Mouse (Mus musculus): ENCODE measurements around the gene Glo1. TPM values are rescaled to one million over a fixed set of nuclear protein-coding genes. Genes with fewer than 3 reads are reported as not detected.
"Not testable (repeated sequence)": the region's sequence is repeated elsewhere in the genome, so short reads cannot be mapped to it uniquely, and the experiment has no call there.

The Glo1 gene
- 65.2 and 80.9 TPM in 2 replicates for polyA plus RNA-seq (2011; ENCODE audit: insufficient read depth, insufficient read length, low replicate concordance, missing spikeins)

- H3K27ac ChIP-seq (ENCODE audit: control insufficient read depth, insufficient read depth, low read depth, low read length, poor library complexity); H3K4me3 ChIP-seq (replicated peaks; ENCODE audit: control insufficient read depth, low read depth, low read length); H3K4me1 ChIP-seq (ENCODE audit: control insufficient read depth, insufficient read depth, low read length): not testable (repeated sequence)
- no CpG with 5 or more reads among the region's 20 CpGs for WGBS
Observed at GRCm38 (mm10) chr17:30626719-30627118, at the start of gene Glo1. TSS of gene Glo1 (minus strand) at chr17:30626871.

- WGBS: 88% methylated on average over 9 of the region's 9 CpGs
- Histone ChIP-seq H3K4me1 (ENCODE audit: control insufficient read depth, insufficient read depth, low read length) (no peaks in the 10 kb centered on the region), H3K4me3 (replicated peaks; ENCODE audit: control insufficient read depth, low read depth, low read length) (no peak overlapping the region), H3K27ac (ENCODE audit: control insufficient read depth, insufficient read depth, low read depth, low read length, poor library complexity) (no peak overlapping the region)
- no peak for TF ChIP-seq CTCF (IDR thresholded peaks at IDR 0.05; ENCODE audit: control insufficient read depth, insufficient read depth, low read length)
- TF ChIP-seq POLR2A (IDR thresholded peaks at IDR 0.05; ENCODE audit: borderline replicate concordance, control insufficient read depth, low read depth, low read length): no peak
Observed at GRCm38 (mm10) chr17:30675021-30675740, 48.5 kb upstream of the Glo1 start.

- 91% methylated on average over 6 of the region's 6 CpGs for WGBS
- no peak overlapping the region for H3K4me3 ChIP-seq (replicated peaks; ENCODE audit: control insufficient read depth, low read depth, low read length)
- TF ChIP-seq CTCF (IDR thresholded peaks at IDR 0.05; ENCODE audit: control insufficient read depth, insufficient read depth, low read length) (no peak; the same call in 1 of the 2 replicates), POLR2A (IDR thresholded peaks at IDR 0.05; ENCODE audit: borderline replicate concordance, control insufficient read depth, low read depth, low read length) (no peak)
- no peak overlapping the region for H3K27ac ChIP-seq (ENCODE audit: control insufficient read depth, insufficient read depth, low read depth, low read length, poor library complexity)
- no peaks in the 10 kb centered on the region for H3K4me1 ChIP-seq (ENCODE audit: control insufficient read depth, insufficient read depth, low read length)
Observed at GRCm38 (mm10) chr17:30673023-30673422, 46.4 kb upstream of the Glo1 start.

- H3K27ac ChIP-seq (ENCODE audit: control insufficient read depth, insufficient read depth, low read depth, low read length, poor library complexity): no peak overlapping the region
- 90% methylated on average over 4 of the region's 4 CpGs for WGBS
Observed at GRCm38 (mm10) chr17:30672556-30672955, 45.9 kb upstream of the Glo1 start.

GRCm38 (mm10) chr17:30664856-30665255, 38.2 kb upstream of the Glo1 start:
- no peaks in the 10 kb centered on the region for H3K4me1 ChIP-seq (ENCODE audit: control insufficient read depth, insufficient read depth, low read length)
- 88% methylated on average over 5 of the region's 5 CpGs for WGBS
- no peak for TF ChIP-seq CTCF (IDR thresholded peaks at IDR 0.05; ENCODE audit: control insufficient read depth, insufficient read depth, low read length)
- H3K27ac ChIP-seq (ENCODE audit: control insufficient read depth, insufficient read depth, low read depth, low read length, poor library complexity): no peak overlapping the region
- H3K4me3 ChIP-seq (replicated peaks; ENCODE audit: control insufficient read depth, low read depth, low read length): no peak overlapping the region

More at GRCm38 (mm10) chr17:30672556-30672955, 45.9 kb upstream of the Glo1 start:
- Histone ChIP-seq H3K4me1 (ENCODE audit: control insufficient read depth, insufficient read depth, low read length) (no peaks in the 10 kb centered on the region), H3K4me3 (replicated peaks; ENCODE audit: control insufficient read depth, low read depth, low read length) (no peak overlapping the region)
- TF ChIP-seq CTCF (IDR thresholded peaks at IDR 0.05; ENCODE audit: control insufficient read depth, insufficient read depth, low read length) (no peak), POLR2A (IDR thresholded peaks at IDR 0.05; ENCODE audit: borderline replicate concordance, control insufficient read depth, low read depth, low read length) (no peak)

- no peaks in the 10 kb centered on the region for H3K4me1 ChIP-seq (ENCODE audit: control insufficient read depth, insufficient read depth, low read length)
- no peak overlapping the region for H3K27ac ChIP-seq (ENCODE audit: control insufficient read depth, insufficient read depth, low read depth, low read length, poor library complexity)
- TF ChIP-seq CTCF (IDR thresholded peaks at IDR 0.05; ENCODE audit: control insufficient read depth, insufficient read depth, low read length): no peak
- H3K4me3 ChIP-seq (replicated peaks; ENCODE audit: control insufficient read depth, low read depth, low read length): no peak overlapping the region
- 88% methylated on average over 8 of the region's 8 CpGs for WGBS
Observed at GRCm38 (mm10) chr17:30663170-30663569, 36.5 kb upstream of the Glo1 start.

- no peak for TF ChIP-seq POLR2A (IDR thresholded peaks at IDR 0.05; ENCODE audit: borderline replicate concordance, control insufficient read depth, low read depth, low read length)
- no peak for TF ChIP-seq CTCF (IDR thresholded peaks at IDR 0.05; ENCODE audit: control insufficient read depth, insufficient read depth, low read length)
- no peaks in the 10 kb centered on the region for H3K4me1 ChIP-seq (ENCODE audit: control insufficient read depth, insufficient read depth, low read length)
- WGBS: 73% methylated on average over 8 of the region's 8 CpGs
- no peak overlapping the region for H3K27ac ChIP-seq (ENCODE audit: control insufficient read depth, insufficient read depth, low read depth, low read length, poor library complexity)
- H3K4me3 ChIP-seq (replicated peaks; ENCODE audit: control insufficient read depth, low read depth, low read length): no peak overlapping the region
Observed at GRCm38 (mm10) chr17:30662131-30662530, 35.5 kb upstream of the Glo1 start.

- TF ChIP-seq CTCF (IDR thresholded peaks at IDR 0.05; ENCODE audit: control insufficient read depth, insufficient read depth, low read length) (no peak), POLR2A (IDR thresholded peaks at IDR 0.05; ENCODE audit: borderline replicate concordance, control insufficient read depth, low read depth, low read length) (no peak)
- WGBS: 44% methylated on average over 13 of the region's 13 CpGs
Observed at GRCm38 (mm10) chr17:30658152-30658544, 31.5 kb upstream of the Glo1 start.

More at GRCm38 (mm10) chr17:30658152-30658544, 31.5 kb upstream of the Glo1 start:
- no peak overlapping the region for H3K27ac ChIP-seq (ENCODE audit: control insufficient read depth, insufficient read depth, low read depth, low read length, poor library complexity)
- H3K4me3 ChIP-seq (replicated peaks; ENCODE audit: control insufficient read depth, low read depth, low read length): peak overlapping the region; percentile 45
- no peaks in the 10 kb centered on the region for H3K4me1 ChIP-seq (ENCODE audit: control insufficient read depth, insufficient read depth, low read length)

Data from bone marrow, adult 2 months (tissue).